Comparison of ENCODE assay signal across 20 mouse cellular contexts in the genomic region with DNA sequence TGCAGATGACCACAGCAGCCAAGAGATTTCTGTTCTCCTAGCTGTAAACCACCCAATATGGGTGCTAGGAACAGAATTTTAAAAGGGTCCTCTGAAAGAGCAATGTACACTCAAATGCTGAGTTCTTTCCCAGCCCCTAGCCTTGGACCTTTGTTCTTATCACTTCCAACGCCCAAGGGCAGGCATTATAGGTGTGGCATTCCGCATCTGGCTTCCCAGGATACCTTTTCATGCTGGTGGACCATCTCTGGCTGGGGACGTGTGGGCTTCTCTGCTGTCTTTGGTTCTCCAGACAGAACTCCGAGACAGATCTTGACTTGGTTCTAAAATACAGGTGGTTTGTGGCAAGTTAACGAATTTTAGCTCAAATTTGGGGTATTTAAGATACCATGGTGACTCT. TPM values are rescaled to one million over a fixed set of nuclear protein-coding genes. Genes with fewer than 3 reads are reported as not detected.
"Had no signal": no experiment of that assay in that cellular context is flagged by ENCODE, and none has a peak within 500 bp of the region (broad histone marks: within the 10 kb centered on the region; RNA-seq: fewer than 3 reads in every experiment).

No protein-coding gene starts in this region.

- H3K9ac ChIP-seq: liver, embryonic 15.5 days; stomach, embryonic 15.5 days had no signal

- H3K4me1 ChIP-seq: liver, embryonic 15.5 days; stomach, embryonic 15.5 days had no signal

- H3K4me3 ChIP-seq: limb, embryonic 13.5 days; liver, embryonic 15.5 days; midbrain, embryonic 10.5 days; stomach, embryonic 15.5 days had no signal

- H3K36me3 ChIP-seq: limb, embryonic 13.5 days; liver, embryonic 15.5 days; midbrain, embryonic 10.5 days; stomach, embryonic 15.5 days had no signal

- ATAC-seq: lung, postnatal 0 days; midbrain, embryonic 16.5 days had no signal

- H3K9me3 ChIP-seq: limb, embryonic 13.5 days; liver, embryonic 15.5 days; midbrain, embryonic 10.5 days; stomach, embryonic 15.5 days had no signal

- H3K4me2 ChIP-seq: limb, embryonic 13.5 days; liver, embryonic 15.5 days; stomach, embryonic 15.5 days had no signal

- DNase-seq: kidney, adult 9 months; kidney, postnatal 36 days; layer of hippocampus, adult 9-11 months; layer of hippocampus, postnatal 36 days; lung, adult 2 months; lung, postnatal 36 days; right cerebral cortex, postnatal 14 days; thymus, postnatal 36 days had no signal

- H3K27ac ChIP-seq: kidney, postnatal 0 days; liver, embryonic 15.5 days; midbrain, embryonic 10.5 days; stomach, embryonic 15.5 days had no signal

RNA-seq across cellular contexts. Expression of gene Pou5f1, which starts 3.1 kb away (rescaled TPM):
- total RNA-seq: left cerebral cortex, postnatal 25 days; liver, adult 2 months had no signal
- polyA plus RNA-seq: kidney, postnatal 0 days; liver, adult 2 months; liver, embryonic 15.5 days; lung, adult 2 months; lung, postnatal 0 days; midbrain, embryonic 10.5 days; midbrain, embryonic 16.5 days; neural tube, embryonic 14.5 days; spleen, adult 2 months; stomach, embryonic 15.5 days had no signal

RNA-seq across cellular contexts. Expression of gene Psors1c2, which starts 30.2 kb away (rescaled TPM):
- total RNA-seq: liver, adult 2 months; megakaryocyte progenitor cell, adult 5-6 weeks had no signal
- polyA plus RNA-seq: liver, adult 2 months; lung, postnatal 0 days had no signal
